Mouse (Mus musculus): ENCODE data around the gene Spdef.

Spdef gene

GRCm38 (mm10) chr17:27725011-27725410 is 3.7 kb downstream of the Spdef start:
- no peak for DNase-seq (ENCODE audit: low spot score)

GRCm38 (mm10) chr17:27724327-27724726 is 4.4 kb downstream of the Spdef start:
- no peak for DNase-seq (ENCODE audit: low spot score)

GRCm38 (mm10) chr17:27721125-27721664 is 7.6 kb downstream of the Spdef start:
- no peak for DNase-seq (ENCODE audit: low spot score)

- no peak for DNase-seq (ENCODE audit: low spot score)
Observed at GRCm38 (mm10) chr17:27720326-27720725, 8.4 kb downstream of the Spdef start.

- no peak for DNase-seq (ENCODE audit: low spot score)
Observed at GRCm38 (mm10) chr17:27719663-27720062, 9.1 kb downstream of the Spdef start.

- no peak for DNase-seq (ENCODE audit: low spot score)
Observed at GRCm38 (mm10) chr17:27718250-27718649, 10.5 kb downstream of the Spdef start.

- DNase-seq (ENCODE audit: low spot score) = peak; percentile 80
Observed at GRCm38 (mm10) chr17:27716804-27717203, 12.0 kb downstream of the Spdef start.

- no peak for DNase-seq (ENCODE audit: low spot score)
Observed at GRCm38 (mm10) chr17:27712832-27713231, 15.9 kb downstream of the Spdef start.

- no peak for DNase-seq (ENCODE audit: low spot score)
Observed at GRCm38 (mm10) chr17:27709650-27710049, 19.1 kb downstream of the Spdef start.

GRCm38 (mm10) chr17:27707954-27708661 is 20.6 kb downstream of the Spdef start:
- peak; percentile 96 for DNase-seq (ENCODE audit: low spot score)

- no peak for DNase-seq (ENCODE audit: low spot score)
Observed at GRCm38 (mm10) chr17:27705661-27706060, 23.1 kb downstream of the Spdef start.

- DNase-seq (ENCODE audit: low spot score) = no peak
Observed at GRCm38 (mm10) chr17:27703961-27704621, 24.7 kb downstream of the Spdef start.

GRCm38 (mm10) chr17:27702518-27702917 is 26.2 kb downstream of the Spdef start:
- peak; percentile 59 for DNase-seq (ENCODE audit: low spot score)

- DNase-seq (ENCODE audit: low spot score) = no peak
Observed at GRCm38 (mm10) chr17:27701856-27702255, 26.9 kb downstream of the Spdef start.

GRCm38 (mm10) chr17:27700812-27701211 is 27.9 kb downstream of the Spdef start:
- DNase-seq (ENCODE audit: low spot score) = no peak

- no peak for DNase-seq (ENCODE audit: low spot score)
Observed at GRCm38 (mm10) chr17:27699641-27700244, 29.0 kb downstream of the Spdef start.

- no peak for DNase-seq (ENCODE audit: low spot score)
Observed at GRCm38 (mm10) chr17:27690993-27691693, 37.6 kb downstream of the Spdef start.

GRCm38 (mm10) chr17:27686395-27686794 is 42.4 kb downstream of the Spdef start:
- no peak for DNase-seq (ENCODE audit: low spot score)

GRCm38 (mm10) chr17:27685550-27685913 is 43.2 kb downstream of the Spdef start:
- no peak for DNase-seq (ENCODE audit: low spot score)

- peak; percentile 50 for DNase-seq (ENCODE audit: low spot score)
Observed at GRCm38 (mm10) chr17:27684886-27685549, 43.7 kb downstream of the Spdef start.

GRCm38 (mm10) chr17:27678924-27679813 is 49.6 kb downstream of the Spdef start:
- peak; percentile 79 for DNase-seq (ENCODE audit: low spot score)
